Mouse (Mus musculus) kidney, postnatal 14 days (tissue): ENCODE data around the gene Hoxd10.

ENCODE experiments used
- DNase-seq: peaks from one replicate; pipeline ENCODE4 v3.0.0; 2022; ENCODE audit warnings: mixed read lengths

Hoxd10 gene

DNA sequence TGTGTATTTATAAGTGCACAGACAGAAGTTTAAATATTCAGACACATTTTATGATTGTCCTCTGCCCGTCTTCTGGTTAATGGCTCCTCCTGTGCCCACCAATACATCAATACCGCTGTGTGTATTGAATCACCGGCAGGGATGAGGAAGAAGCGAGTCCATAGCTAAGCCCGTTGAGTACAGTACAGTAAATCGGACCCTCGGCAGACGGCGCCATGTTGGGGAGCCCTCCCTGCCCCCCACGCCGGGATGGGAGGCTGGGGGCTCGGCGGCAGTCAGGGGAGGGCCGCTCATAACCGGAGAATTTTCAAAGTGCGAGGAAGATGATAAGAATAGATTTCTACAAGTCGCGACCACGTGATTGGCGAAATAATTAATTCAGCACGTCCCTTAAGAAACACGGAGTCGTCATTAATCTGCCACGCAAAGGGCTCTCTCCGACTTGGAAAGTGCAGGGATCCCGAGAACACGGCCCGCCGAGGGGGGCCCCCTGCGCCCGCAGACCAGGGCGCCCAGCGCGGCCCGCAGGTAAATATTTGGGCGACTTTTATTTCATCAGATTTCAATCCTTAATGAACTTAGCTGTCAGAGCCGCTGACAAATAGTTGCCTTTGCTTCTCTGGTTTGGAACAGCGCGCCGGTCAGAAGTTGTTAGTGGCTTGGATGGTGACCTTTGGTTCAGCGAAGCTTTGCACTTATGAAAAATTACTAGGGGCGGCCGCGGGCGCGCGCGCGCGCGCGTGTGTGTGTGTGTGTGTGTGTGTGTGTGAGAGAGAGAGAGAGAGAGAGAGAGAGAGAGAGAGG, 41.0 kb downstream of the Hoxd10 start:
- DNase-seq = peak; percentile 45

DNA sequence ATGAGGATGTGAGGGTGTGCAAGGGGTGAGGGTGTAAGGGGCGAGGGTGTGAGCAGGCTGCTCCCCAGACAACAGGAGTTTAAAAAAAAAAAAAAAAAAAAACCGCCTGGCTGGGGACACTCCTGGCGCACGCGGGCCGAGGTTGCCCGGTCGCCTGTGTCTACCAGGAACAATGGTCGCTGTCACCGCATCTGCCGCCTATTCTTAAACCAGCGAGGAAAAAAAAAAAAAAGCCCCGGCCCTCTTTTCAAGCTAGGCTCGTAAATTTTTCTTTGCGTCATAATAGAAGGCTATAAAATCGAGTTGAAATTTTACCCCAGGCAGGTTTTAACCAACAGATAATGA, 41.6 kb downstream of the Hoxd10 start:
- DNase-seq = no peak

DNA sequence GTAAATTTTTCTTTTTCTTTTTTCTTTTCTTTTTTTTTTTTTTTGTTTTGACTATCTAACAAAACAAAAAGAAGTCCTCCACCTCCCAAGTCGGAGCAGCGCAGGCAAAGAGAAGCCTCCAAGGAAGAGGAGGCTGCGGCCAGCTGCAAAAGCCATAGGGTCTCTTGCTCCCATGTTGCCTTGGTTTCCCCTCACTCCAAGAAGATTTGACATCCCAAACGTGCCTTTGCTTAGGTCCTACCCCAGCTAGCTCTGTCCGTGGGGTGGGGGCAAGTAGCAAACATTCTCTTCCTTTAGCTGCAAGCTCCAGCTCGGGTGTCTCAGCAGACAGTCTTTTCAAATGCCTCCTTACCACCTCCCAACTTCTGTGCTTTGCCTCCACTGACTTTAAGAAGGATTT, 42.0 kb downstream of the Hoxd10 start:
- no peak for DNase-seq

GRCm38 (mm10) chr2:74734451-74734850, 42.7 kb downstream of the Hoxd10 start:
- no peak for DNase-seq

- DNase-seq = no peak
Measured at GRCm38 (mm10) chr2:74734996-74735811, 43.5 kb downstream of the Hoxd10 start.

DNA sequence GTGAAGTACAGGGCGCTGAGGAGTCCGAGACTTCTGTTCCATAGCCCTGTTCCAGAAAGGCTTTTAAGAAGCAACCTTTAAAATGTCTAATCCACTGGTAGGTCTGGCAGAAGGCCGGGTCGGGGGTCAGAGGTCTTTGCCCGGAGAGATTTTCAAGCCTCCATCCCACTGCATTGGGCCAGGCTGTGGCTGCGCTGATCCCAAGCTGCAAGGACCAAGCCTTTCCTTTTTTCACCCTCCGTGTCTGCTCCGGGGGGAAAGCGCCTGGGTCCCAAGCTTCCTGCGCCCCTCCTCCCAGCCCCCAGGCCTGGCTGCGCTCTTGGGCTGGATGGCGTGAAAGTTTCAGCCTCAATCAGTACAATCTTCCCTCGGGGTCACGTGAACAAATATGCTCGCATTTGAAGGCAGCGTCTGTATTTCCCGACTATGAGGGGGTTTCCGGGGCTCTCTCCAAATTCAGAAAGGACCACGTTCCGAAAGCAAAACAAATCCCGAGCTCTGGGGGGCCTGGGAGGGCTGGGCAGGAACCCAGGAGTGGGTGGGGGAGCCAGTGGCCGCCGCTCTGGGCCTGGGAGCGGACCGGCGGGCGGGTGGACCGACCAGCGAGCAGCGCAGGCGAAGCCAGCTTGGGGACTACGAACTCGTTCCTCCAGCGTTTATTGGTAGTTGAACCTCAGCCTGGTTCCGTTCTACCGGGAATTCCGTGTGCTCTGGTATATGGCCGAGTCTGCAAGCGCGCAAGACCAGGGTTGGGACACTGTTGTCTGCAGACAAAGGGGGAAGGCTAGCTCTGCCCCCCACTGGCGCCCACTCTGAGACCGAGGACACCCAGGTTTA, 44.3 kb downstream of the Hoxd10 start:
- peak; percentile 22 for DNase-seq

DNA sequence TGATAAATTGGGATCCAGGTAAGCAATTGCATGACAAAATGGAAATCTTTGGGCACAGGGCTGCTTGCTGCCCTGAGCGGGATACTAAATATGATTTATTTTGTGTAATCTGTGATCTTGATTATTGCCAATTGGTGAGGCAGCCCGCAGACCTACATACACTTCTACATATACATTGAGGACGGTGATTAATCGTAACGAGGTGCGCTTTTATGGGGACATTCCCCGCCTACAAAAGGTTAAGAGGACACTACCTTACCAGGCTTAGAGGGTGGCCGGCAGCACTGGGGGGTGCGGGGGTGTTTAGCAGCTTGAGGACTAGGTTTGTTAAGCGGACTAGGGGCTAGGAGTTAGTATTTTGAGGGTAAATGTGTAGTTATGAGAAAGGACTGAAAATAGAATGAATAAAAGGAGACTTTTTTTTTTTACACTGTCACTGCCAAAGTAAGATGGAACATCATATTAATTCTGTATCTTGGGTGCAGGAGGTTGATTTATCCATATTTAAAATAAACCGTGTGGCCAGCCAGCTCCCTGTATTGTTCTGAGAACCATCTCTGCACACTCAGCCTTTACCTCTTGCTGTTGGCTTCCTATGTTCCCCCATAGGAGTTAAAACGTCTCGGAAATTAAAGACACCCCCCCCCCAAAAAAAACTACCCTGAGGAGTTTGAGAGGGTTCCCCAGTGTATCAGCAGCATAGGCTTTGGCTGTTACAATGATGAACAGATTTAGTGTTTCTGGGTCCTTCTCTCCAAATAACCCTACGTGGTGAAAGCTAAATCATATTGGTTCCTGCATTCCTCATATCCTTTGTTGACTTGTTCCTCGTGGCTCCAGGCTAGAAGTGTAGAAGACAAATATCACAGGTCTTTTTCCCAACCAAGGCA, 45.2 kb downstream of the Hoxd10 start:
- DNase-seq = no peak

- peak; percentile 40 for DNase-seq
Measured at GRCm38 (mm10) chr2:74737578-74738070, 45.9 kb downstream of the Hoxd10 start.

GRCm38 (mm10) chr2:74738623-74739475, 47.1 kb downstream of the Hoxd10 start:
- DNase-seq = peak; percentile 40

GRCm38 (mm10) chr2:74739476-74739800, 47.7 kb downstream of the Hoxd10 start:
- no peak for DNase-seq

- DNase-seq = no peak
Measured at GRCm38 (mm10) chr2:74739869-74740268, 48.1 kb downstream of the Hoxd10 start.

DNA sequence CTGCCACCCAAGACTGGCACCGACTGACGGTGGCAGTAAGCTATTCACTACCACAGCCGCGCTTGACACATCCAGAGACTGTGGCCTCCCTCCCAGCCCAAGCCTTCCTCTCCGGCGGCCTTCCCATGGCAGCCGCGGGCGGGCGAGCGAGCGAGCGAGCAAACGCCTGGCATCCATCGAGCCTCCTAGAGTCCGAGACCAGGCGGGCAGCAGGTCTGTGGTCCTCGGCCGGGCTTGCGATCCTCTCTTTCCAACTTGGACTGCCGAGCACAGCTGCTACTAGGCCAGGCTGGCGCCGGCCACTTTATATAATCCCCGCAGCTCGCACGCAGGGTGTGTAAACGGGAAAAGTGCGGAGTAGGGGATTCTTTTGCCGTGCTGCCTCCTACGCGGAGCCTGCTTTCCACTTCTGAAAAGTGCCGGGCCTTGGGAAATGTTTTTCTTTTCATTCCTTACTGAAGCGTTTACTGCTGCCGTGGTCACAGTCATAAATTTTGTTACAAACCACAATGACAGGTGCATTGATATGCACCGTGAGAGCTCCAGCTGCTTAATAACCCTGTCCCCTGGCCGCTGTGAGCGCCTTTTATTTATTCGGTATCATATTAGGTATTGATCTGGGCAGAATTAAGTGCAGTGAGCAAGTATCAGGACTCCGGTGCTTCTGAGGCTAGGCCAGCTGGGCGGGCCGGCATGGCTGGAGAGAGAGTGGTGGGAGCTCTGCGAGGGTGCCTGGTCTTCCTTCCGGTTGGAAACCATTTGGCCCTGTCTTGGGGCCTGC, 48.8 kb downstream of the Hoxd10 start:
- DNase-seq = peak; percentile 45

DNA sequence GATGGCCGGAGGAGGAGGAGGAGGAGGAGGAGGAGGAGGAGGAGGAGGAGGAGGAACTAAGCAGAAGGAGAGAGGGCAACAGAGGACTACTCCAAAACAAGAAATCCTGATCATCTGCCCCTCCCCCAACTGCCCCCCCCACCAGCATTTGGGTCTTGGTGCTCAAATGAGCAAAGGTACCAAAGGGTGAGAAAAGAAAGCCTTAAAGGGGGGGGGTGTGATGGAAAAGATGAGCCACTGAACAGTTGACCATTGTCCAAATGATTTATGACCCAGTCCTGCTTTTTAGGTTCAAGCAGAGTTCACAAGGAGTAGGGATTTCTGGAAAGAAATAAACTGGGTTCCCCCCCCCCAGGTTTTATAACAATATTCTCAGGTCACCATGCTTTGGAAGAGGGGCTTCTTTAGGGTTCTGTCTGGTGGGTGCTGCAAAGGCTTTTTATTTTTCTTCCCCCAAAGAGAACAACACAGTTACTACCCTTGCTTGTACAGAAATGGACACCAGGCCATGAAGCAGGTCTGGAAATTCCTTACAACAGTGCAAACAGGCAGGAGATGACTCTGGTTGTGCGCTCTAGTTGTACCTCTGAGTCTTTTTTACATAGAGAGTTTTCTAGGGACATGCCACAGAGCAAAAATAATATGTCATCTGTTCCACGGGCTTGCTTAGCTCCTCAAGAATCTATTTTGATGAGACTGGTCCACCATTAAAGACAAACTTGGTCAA, 49.7 kb downstream of the Hoxd10 start:
- DNase-seq = no peak

- no peak for DNase-seq
Measured at GRCm38 (mm10) chr2:74741979-74742277, 50.2 kb downstream of the Hoxd10 start.
